ENCODE assay signal across 8 mouse cellular contexts in genomic region chr4:43043644-43044357, GRCm38 (mm10). TPM values are rescaled to one million over a fixed set of nuclear protein-coding genes. Genes with fewer than 3 reads are reported as not detected.
DNase-seq lines count a peak whose midpoint lies in the region; ATAC-seq lines count a peak whose summit lies in the region.

No protein-coding gene starts in this region.

- H3K27ac ChIP-seq in intestine, embryonic 15.5 days = peak overlapping the region; percentile 56
- H3K27ac ChIP-seq in liver, embryonic 11.5 days (ENCODE audit: low read depth, low read length) = peak overlapping the region; percentile 1; the same call in 1 of the 2 replicates
- H3K27ac ChIP-seq in stomach, embryonic 15.5 days = peak overlapping the region; percentile 87

- DNase-seq in gastrocnemius, postnatal 25 days = peak; percentile 54
- DNase-seq in gastrocnemius, postnatal 10 days = no peak
- DNase-seq in adrenal gland, postnatal 36 days = peak; percentile 75 to 82
- peak; percentile 58 for DNase-seq in liver, embryonic 11.5 days (ENCODE audit: low spot score)

- no peak overlapping the region for H3K9ac ChIP-seq in intestine, embryonic 15.5 days
- no peak overlapping the region for H3K9ac ChIP-seq in liver, embryonic 11.5 days (ENCODE audit: low read depth, low read length)
- no peak overlapping the region for H3K9ac ChIP-seq in stomach, embryonic 15.5 days

- 17% methylated on average over 7 of the region's 7 CpGs for WGBS in intestine, embryonic 15.5 days
- WGBS in liver, embryonic 11.5 days = 19% methylated on average over 7 of the region's 7 CpGs
- 17% methylated on average over 7 of the region's 7 CpGs for WGBS in stomach, embryonic 15.5 days

- no peaks in the 10 kb centered on the region for H3K9me3 ChIP-seq in intestine, embryonic 15.5 days
- no peaks in the 10 kb centered on the region for H3K9me3 ChIP-seq in liver, embryonic 11.5 days (ENCODE audit: control insufficient read depth, low read length)
- no peaks in the 10 kb centered on the region for H3K9me3 ChIP-seq in stomach, embryonic 15.5 days

- H3K4me3 ChIP-seq in intestine, embryonic 15.5 days (replicated peaks) = no peak overlapping the region
- H3K4me3 ChIP-seq in liver, embryonic 11.5 days (ENCODE audit: low read depth, low read length) = no peak overlapping the region
- peak overlapping the region; percentile 55 for H3K4me3 ChIP-seq in stomach, embryonic 15.5 days (replicated peaks)

- peaks cover 20% of the 10 kb centered on the region for H3K4me1 ChIP-seq in intestine, embryonic 15.5 days (replicated peaks)
- H3K4me1 ChIP-seq in liver, embryonic 11.5 days (replicated peaks; ENCODE audit: control insufficient read depth, insufficient read depth, low read length) = peaks cover 43% of the 10 kb centered on the region
- H3K4me1 ChIP-seq in stomach, embryonic 15.5 days = peaks cover 29% of the 10 kb centered on the region

- peak; percentile 26 for ATAC-seq in granulocyte monocyte progenitor cell, adult 5-6 weeks (replicated peaks; ENCODE audit: poor library complexity, severe bottlenecking)
- ATAC-seq in intestine, embryonic 15.5 days = peak; percentile 6; the same call in 1 of the 2 replicates
- ATAC-seq in liver, embryonic 11.5 days (replicated peaks; ENCODE audit: low FRiP score) = no peak
- peak; percentile 34 for ATAC-seq in monocyte, adult 5-6 weeks (replicated peaks; ENCODE audit: insufficient number of reproducible peaks, low FRiP score, low TSS enrichment, poor library complexity, severe bottlenecking)
- peak; percentile 17 for ATAC-seq in stomach, embryonic 15.5 days (ENCODE audit: insufficient read depth, low FRiP score, low read depth)

- peak overlapping the region; percentile 47 for H3K4me2 ChIP-seq in intestine, embryonic 15.5 days (replicated peaks)
- peak overlapping the region; percentile 75 for H3K4me2 ChIP-seq in liver, embryonic 11.5 days
- peak overlapping the region; percentile 76 for H3K4me2 ChIP-seq in stomach, embryonic 15.5 days

- no peaks in the 10 kb centered on the region for H3K27me3 ChIP-seq in intestine, embryonic 15.5 days (replicated peaks)
- no peaks in the 10 kb centered on the region for H3K27me3 ChIP-seq in liver, embryonic 11.5 days (replicated peaks; ENCODE audit: control insufficient read depth, insufficient read depth, low read length)
- H3K27me3 ChIP-seq in stomach, embryonic 15.5 days (replicated peaks) = no peaks in the 10 kb centered on the region

- H3K36me3 ChIP-seq in intestine, embryonic 15.5 days = no peaks in the 10 kb centered on the region
- H3K36me3 ChIP-seq in liver, embryonic 11.5 days (ENCODE audit: control insufficient read depth, insufficient read depth, low read length) = no peaks in the 10 kb centered on the region
- H3K36me3 ChIP-seq in stomach, embryonic 15.5 days = no peaks in the 10 kb centered on the region; the same call in 1 of the 2 replicates

RNA-seq across cellular contexts. Expression of gene Fam214b, which starts 2.2 kb away (rescaled TPM):
- total RNA-seq in gastrocnemius, postnatal 25 days (2021) = 10 to 100 TPM; 18.7 to 33.5 TPM
- 10 to 100 TPM; 19.3 to 23.7 TPM for total RNA-seq in gastrocnemius, postnatal 10 days (2021)
- 10 to 100 TPM; 44.0 to 57.2 TPM for total RNA-seq in adrenal gland, postnatal 36 days (2021)
- 2.9 and 5.1 TPM in 2 replicates for total RNA-seq in granulocyte monocyte progenitor cell, adult 5-6 weeks (2014; fragmentation: Nextera tagmentation)
- total RNA-seq in granulocyte monocyte progenitor cell, adult 5-6 weeks (2017) = 2.1 and 5.8 TPM in 2 replicates
- polyA plus RNA-seq in intestine, embryonic 15.5 days (2015; fragmentation: Nextera tagmentation; extraction: Ambion mirVana) = 7.8 and 7.9 TPM in 2 replicates
- 6.0 and 7.4 TPM in 2 replicates for polyA plus RNA-seq in liver, embryonic 11.5 days (2014; fragmentation: Nextera tagmentation; extraction: Ambion mirVana)
- 35.6 to 52.9 TPM (median 38.9 TPM) in 3 replicates for total RNA-seq in monocyte, adult 5-6 weeks (2017)
- polyA plus RNA-seq in stomach, embryonic 15.5 days (2015; fragmentation: Nextera tagmentation; extraction: Ambion mirVana) = 11.9 and 13.2 TPM in 2 replicates

RNA-seq across cellular contexts. Expression of gene Stoml2, which starts 12.3 kb away (rescaled TPM):
- 10 to 100 TPM; 88.2 to 98.5 TPM for total RNA-seq in gastrocnemius, postnatal 25 days (2021)
- total RNA-seq in gastrocnemius, postnatal 10 days (2021) = 10 to 100 TPM; 81.8 to 84.3 TPM
- total RNA-seq in adrenal gland, postnatal 36 days (2021) = 100 to 1,000 TPM; 191 to 261 TPM
- total RNA-seq in granulocyte monocyte progenitor cell, adult 5-6 weeks (2014; fragmentation: Nextera tagmentation) = 140 and 178 TPM in 2 replicates
- total RNA-seq in granulocyte monocyte progenitor cell, adult 5-6 weeks (2017) = 130 and 143 TPM in 2 replicates
- 318 and 334 TPM in 2 replicates for polyA plus RNA-seq in intestine, embryonic 15.5 days (2015; fragmentation: Nextera tagmentation; extraction: Ambion mirVana)
- 409 and 425 TPM in 2 replicates for polyA plus RNA-seq in liver, embryonic 11.5 days (2014; fragmentation: Nextera tagmentation; extraction: Ambion mirVana)
- total RNA-seq in monocyte, adult 5-6 weeks (2017) = 60.2 to 116 TPM (median 66.7 TPM) in 3 replicates
- polyA plus RNA-seq in stomach, embryonic 15.5 days (2015; fragmentation: Nextera tagmentation; extraction: Ambion mirVana) = 303 TPM in 2 replicates

RNA-seq across cellular contexts. Expression of gene Unc13b, which starts 15.0 kb away (rescaled TPM):
- total RNA-seq in gastrocnemius, postnatal 25 days (2021) = 1 to 10 TPM; 2.9 to 3.0 TPM
- 1 to 10 TPM; 5.0 to 7.1 TPM for total RNA-seq in gastrocnemius, postnatal 10 days (2021)
- 10 to 100 TPM; 10.5 to 12.4 TPM for total RNA-seq in adrenal gland, postnatal 36 days (2021)
- 0.13 TPM in 1 of 2 replicates, not detected in the other for total RNA-seq in granulocyte monocyte progenitor cell, adult 5-6 weeks (2014; fragmentation: Nextera tagmentation)
- total RNA-seq in granulocyte monocyte progenitor cell, adult 5-6 weeks (2017) = 0.52 and 0.57 TPM in 2 replicates
- 6.0 and 6.1 TPM in 2 replicates for polyA plus RNA-seq in intestine, embryonic 15.5 days (2015; fragmentation: Nextera tagmentation; extraction: Ambion mirVana)
- 2.0 and 2.4 TPM in 2 replicates for polyA plus RNA-seq in liver, embryonic 11.5 days (2014; fragmentation: Nextera tagmentation; extraction: Ambion mirVana)
- 0.78 to 3.3 TPM (median 1.7 TPM) in 3 replicates for total RNA-seq in monocyte, adult 5-6 weeks (2017)
- 7.8 and 9.1 TPM in 2 replicates for polyA plus RNA-seq in stomach, embryonic 15.5 days (2015; fragmentation: Nextera tagmentation; extraction: Ambion mirVana)

RNA-seq across cellular contexts. Expression of gene Pigo, which starts 18.2 kb away (rescaled TPM):
- total RNA-seq in gastrocnemius, postnatal 25 days (2021) = 1 to 10 TPM; 6.7 to 7.5 TPM
- total RNA-seq in gastrocnemius, postnatal 10 days (2021) = 1 to 10 TPM; 7.6 to 9.6 TPM
- total RNA-seq in adrenal gland, postnatal 36 days (2021) = 10 to 100 TPM; 16.0 to 19.6 TPM
- total RNA-seq in granulocyte monocyte progenitor cell, adult 5-6 weeks (2014; fragmentation: Nextera tagmentation) = 15.6 and 15.8 TPM in 2 replicates
- 5.8 and 10.8 TPM in 2 replicates for total RNA-seq in granulocyte monocyte progenitor cell, adult 5-6 weeks (2017)
- 22.9 and 28.2 TPM in 2 replicates for polyA plus RNA-seq in intestine, embryonic 15.5 days (2015; fragmentation: Nextera tagmentation; extraction: Ambion mirVana)
- 22.5 and 23.3 TPM in 2 replicates for polyA plus RNA-seq in liver, embryonic 11.5 days (2014; fragmentation: Nextera tagmentation; extraction: Ambion mirVana)
- 3.6 to 7.5 TPM (median 7.3 TPM) in 3 replicates for total RNA-seq in monocyte, adult 5-6 weeks (2017)
- polyA plus RNA-seq in stomach, embryonic 15.5 days (2015; fragmentation: Nextera tagmentation; extraction: Ambion mirVana) = 21.7 and 22.6 TPM in 2 replicates

RNA-seq across cellular contexts. Expression of gene Fancg, which starts 33.5 kb away (rescaled TPM):
- 1 to 10 TPM; 1.0 to 2.4 TPM for total RNA-seq in gastrocnemius, postnatal 25 days (2021)
- 1 to 10 TPM; 2.9 to 5.0 TPM for total RNA-seq in gastrocnemius, postnatal 10 days (2021)
- total RNA-seq in adrenal gland, postnatal 36 days (2021) = 10 to 100 TPM in 1 of 2 experiments, 1 to 10 TPM in 1; 6.3 to 14.2 TPM
- 19.9 and 29.0 TPM in 2 replicates for total RNA-seq in granulocyte monocyte progenitor cell, adult 5-6 weeks (2014; fragmentation: Nextera tagmentation)
- total RNA-seq in granulocyte monocyte progenitor cell, adult 5-6 weeks (2017) = 18.7 and 21.8 TPM in 2 replicates
- polyA plus RNA-seq in intestine, embryonic 15.5 days (2015; fragmentation: Nextera tagmentation; extraction: Ambion mirVana) = 15.0 and 15.2 TPM in 2 replicates
- polyA plus RNA-seq in liver, embryonic 11.5 days (2014; fragmentation: Nextera tagmentation; extraction: Ambion mirVana) = 18.2 and 18.6 TPM in 2 replicates
- 5.3 to 25.3 TPM (median 11.4 TPM) in 3 replicates for total RNA-seq in monocyte, adult 5-6 weeks (2017)
- polyA plus RNA-seq in stomach, embryonic 15.5 days (2015; fragmentation: Nextera tagmentation; extraction: Ambion mirVana) = 13.0 and 17.2 TPM in 2 replicates

Comparison
In these comparisons a context has a peak if more than half of its experiments do, and no peak if none do; other contexts are left out.
1. H3K27ac ChIP-seq: peak in every context shown above with its lines; median percentile 87 in stomach, embryonic 15.5 days; 56 in intestine, embryonic 15.5 days; 1 in liver, embryonic 11.5 days.